Mouse (Mus musculus) brain, embryonic 14.5 days (tissue): ENCODE data around the gene Cryaa. TPM values are rescaled to one million over a fixed set of nuclear protein-coding genes. Genes with fewer than 3 reads are reported as not detected.

ENCODE experiments used
- DNase-seq: peaks from one replicate; pipeline ENCODE4 v3.0.0-alpha.2; 2011; ENCODE audit warnings: low read depth
- CTCF ChIP-seq: fragments of 200-500 bp; IDR thresholded peaks from 2 replicates; pipeline ENCODE4 v1.5.1; 2012; ENCODE audit warnings: inconsistent platforms, mild to moderate bottlenecking, moderate library complexity, borderline replicate concordance; ENCODE audit not compliant: insufficient read depth, insufficient read length; ENCODE audit errors: extremely low read depth
- POLR2A ChIP-seq: fragments of 200-500 bp; IDR thresholded peaks from 2 replicates; pipeline ENCODE4 v1.6.1; 2012; ENCODE audit warnings: mild to moderate bottlenecking, inconsistent platforms, borderline replicate concordance; ENCODE audit not compliant: poor library complexity, insufficient read depth, insufficient read length, severe bottlenecking; ENCODE audit errors: extremely low read depth
- polyA plus RNA-seq: library from polyadenylated mRNA; depleted of rRNA; stranded (reverse); fragments of >200 nt; gene quantifications from 2 replicates; pipeline ENCODE4 v1.2.3, GENCODE M21; 2012; rRNA removed

The Cryaa gene
- 0.06 and 0.12 TPM in 2 replicates for polyA plus RNA-seq

DNA sequence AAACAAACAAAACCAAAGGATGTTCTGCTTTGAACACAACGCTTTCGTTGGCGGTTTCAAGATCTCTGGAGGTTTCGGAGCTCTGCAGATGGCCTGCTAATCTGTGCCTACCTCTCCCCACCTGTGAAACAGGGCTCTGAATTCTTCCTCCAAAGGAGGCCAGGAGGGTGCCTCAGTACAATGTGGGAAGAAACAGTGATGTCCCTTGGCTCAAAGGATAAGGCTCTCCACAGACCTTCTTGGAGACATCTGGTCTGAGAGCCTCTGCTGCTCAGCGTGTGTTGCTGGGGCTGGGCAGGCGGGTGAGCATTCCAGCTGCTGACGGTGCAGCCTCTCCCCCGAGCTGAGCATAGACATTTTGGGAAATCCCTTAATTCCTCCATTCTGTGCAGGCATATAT, at the start of gene Cryaa:
TSS of gene Cryaa (plus strand) at position 301 of the 400 bp plus-strand sequence.
- no peak for DNase-seq
- TF ChIP-seq POLR2A = no peak
- no peak for TF ChIP-seq CTCF

DNA sequence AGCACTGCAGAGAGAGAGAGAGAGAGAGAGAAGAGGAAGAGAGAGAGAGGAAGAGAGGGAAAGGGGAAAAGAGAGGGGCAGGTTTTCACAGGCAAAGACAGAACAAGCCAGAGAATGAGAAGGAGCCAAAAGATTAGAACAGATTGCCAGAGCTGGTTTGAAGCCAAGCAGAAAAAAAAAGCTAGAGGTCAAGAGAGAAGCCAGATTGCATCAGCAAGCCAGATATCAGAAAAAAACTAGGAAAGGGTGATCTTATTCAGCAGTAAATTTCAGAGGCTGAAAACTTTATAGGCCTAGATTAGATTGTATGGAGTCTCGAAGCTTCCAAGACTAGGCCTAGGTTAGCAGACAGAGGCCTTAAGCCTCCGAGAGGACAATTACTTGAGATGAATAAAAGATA, 49.6 kb upstream of the Cryaa start:
- TF ChIP-seq POLR2A (no peak), CTCF (no peak)
- no peak for DNase-seq

DNA sequence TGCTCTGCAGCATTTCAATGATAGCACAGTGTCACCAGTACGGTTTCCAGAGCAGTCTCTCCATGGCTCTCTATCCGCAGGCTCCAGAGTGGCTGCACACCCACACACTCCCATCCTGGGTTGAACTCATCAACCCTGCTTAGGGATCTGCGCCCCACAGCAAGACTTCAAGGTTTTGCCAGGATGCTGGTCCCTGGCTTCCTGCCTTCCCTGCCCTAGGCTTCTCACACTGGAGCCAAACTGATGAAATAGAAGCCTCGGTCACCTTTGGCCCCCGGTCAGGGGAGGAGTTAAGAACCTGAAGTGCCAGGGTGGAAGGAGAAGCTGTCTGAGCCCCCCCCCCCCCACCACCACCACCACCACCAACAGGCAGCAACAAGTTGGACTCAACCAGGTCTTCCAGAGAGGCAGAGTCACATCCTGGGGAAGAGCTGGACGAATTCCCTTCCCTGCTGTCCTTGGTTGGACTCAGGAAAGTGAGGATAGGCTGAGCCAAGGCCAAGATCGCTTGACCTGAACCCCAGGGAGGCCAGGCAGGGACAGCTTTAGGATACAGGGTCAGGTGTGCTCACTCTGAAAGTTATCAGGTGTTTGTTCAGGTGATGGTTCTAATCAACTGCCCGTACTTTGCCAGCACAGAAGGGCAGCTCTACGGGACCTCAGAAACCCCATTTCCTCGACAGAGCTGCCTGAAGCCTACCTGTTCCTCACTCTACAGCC, 46.4 kb upstream of the Cryaa start:
- no peak for TF ChIP-seq POLR2A
- no peak for TF ChIP-seq CTCF
- DNase-seq = no peak

DNA sequence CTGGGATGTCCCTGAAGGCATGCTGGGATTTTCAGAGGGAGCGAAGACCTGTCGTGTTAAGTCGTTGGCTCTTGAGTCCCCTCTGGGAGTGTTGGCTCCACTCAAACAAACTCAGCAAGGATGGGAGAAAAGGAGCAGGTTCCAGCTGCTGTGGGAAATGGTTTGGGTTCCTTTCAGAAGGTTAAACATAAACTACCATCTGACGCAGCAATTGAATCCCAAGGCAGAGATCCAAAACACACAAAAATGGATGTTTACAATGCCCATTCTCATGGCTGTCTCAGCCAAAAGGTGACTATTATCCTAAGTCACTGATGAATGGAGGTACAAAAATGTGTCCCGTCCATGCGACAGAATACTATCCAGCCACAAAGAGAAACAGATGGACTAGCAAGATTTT, 44.6 kb upstream of the Cryaa start:
- TF ChIP-seq CTCF = no peak
- TF ChIP-seq POLR2A = no peak
- no peak for DNase-seq

DNA sequence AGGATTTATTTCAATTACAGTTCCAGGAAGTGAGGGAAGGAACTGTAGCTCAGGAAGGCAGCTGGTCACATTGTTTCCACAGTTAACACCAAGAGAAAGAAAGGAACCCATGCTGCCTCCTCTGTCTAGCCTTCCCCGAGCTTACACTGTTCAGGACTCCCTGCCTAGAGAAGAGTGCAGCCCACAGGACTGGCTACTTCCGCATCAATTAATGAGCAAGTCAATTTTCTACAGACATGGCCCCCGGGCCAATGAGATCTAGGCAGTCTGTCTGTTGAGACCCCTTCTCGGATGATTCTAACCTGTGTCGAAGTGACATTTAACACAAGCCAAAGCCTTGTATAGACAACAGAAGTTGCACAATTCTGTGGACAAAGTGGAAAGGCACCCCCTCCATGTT, 42.7 kb upstream of the Cryaa start:
- no peak for DNase-seq
- TF ChIP-seq POLR2A = no peak
- TF ChIP-seq CTCF = no peak

DNA sequence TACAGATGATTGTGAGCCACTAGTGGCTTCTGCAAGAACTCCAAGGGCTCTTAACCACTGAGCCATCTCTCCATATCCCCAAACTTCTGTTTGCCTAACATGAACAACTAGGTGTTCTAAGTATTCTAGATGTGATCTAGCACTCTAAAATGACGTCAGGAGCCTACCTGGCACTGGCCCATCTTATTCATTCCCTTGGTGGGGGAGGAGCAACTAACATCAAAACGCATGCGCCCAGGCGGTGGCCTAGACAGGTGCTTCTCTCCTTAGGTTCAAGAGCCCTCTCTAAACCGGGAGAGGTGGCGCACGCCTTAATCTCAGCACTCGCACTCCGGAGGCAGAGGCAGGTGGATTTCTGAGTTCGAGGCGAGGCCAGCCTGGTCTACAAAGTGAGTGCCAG, 41.8 kb upstream of the Cryaa start:
- TF ChIP-seq POLR2A = no peak
- TF ChIP-seq CTCF = no peak
- no peak for DNase-seq

DNA sequence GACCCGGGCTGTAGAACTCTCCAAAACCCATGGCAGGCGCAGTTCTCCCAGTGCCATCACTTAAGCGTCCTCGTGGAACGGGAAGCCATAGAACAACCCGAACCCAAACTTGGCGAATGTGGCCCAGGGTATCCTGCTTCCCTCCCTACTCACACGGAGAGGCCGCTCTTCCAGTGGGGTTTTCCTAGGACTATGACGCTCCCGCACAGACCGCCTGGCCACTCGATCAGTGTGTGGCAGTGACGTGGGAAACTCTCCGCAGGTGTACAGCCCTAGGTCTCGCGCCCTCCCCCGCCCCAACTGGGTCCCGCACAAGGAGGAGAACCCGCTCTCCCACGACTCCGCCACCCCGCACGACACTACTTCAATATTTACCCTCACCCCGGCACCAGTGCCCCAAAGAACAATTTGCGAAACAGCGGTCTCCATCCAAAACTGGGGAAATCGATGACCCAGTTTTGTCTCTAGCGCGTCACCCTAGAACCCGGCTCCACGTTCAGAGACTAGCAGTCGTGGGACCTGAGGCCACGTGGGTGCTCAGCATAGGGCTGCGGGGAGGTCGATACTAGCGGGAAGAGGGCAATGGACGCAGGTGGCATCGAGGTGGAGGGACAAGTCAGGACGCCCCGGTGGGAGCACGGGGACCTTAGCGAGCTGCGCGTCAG, 41.2 kb upstream of the Cryaa start:
- DNase-seq = no peak
- TF ChIP-seq POLR2A = no peak

DNA sequence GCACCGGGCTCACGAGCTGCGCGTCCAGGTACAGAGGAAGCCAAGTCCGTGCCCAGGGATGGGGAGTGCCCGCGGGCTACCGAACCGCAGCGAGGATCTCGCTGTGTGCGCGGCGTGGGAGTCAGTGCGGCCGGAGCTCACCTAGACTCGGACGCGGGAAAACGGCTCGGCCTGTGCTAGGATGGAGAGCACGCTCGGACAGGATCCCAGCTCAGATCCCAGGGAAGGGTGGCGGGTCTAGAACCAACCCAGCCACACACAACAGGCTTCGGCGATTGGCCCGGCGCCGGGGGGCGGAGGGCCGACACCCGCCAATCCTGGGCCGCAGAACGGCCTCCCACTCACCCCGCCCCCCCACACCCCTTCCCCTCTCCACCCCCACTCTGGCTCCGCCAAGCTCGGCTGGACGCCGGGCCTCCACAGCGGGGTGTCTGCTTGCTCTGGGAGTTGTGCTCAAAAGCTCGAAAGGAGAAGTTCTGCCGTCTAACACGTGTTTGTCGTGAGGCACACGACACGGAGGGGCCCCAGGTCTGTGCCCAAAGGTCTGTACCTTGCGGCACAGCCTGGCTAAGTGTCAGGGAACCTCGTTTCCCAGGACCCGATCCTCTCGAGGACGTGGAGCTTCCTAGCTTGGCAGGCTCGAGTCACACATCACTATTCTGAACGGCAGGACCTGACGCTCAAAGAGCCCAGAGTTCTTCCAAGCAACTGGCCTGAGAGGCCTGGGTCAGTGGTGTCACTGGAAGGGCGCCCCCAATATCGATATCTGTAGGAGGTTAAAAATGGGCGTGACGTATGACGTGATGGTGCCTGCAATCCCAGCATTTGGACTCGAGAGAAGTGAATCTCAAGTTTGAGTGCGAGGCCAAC, 40.4 kb upstream of the Cryaa start, which contains the start of gene Cbs:
TSS of gene Cbs (minus strand) at position 297 of the 870 bp plus-strand sequence.
- TF ChIP-seq CTCF = no peak
- no peak for TF ChIP-seq POLR2A
- DNase-seq = peak; percentile 82

DNA sequence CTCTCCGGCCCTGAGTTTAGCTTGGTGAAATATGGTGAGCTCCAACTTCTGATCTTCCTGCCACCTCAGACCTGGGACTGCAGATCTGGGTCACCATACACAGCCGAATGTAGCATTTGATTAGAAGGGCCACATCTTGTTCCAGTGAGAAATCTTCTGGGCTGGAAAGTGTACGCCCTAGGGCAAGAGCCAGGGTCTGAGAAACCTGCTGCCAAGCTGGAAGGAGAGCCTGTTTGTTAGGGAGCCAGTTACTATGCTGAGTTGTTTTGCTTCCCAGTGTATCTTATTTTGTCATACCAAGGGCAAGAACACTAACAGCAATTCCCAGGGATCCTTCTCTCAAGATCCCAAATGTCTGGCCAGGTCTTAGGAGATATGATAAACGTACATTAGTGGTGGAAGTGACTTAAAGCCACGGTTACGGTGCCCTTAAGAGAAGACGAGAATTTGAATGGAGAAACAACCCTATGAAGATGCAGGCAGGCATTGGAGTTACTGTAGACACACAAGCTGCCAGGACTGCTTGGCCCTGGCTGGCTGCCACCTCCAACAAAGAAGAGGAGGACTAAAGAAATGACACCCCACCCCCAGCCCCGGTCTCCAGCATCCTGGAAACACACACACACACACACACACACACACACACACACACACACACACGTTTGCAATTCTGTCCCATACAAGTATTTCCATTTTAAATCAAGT, 39.6 kb upstream of the Cryaa start:
- peak; percentile 94 for DNase-seq
- TF ChIP-seq CTCF (no peak), POLR2A (no peak)

DNA sequence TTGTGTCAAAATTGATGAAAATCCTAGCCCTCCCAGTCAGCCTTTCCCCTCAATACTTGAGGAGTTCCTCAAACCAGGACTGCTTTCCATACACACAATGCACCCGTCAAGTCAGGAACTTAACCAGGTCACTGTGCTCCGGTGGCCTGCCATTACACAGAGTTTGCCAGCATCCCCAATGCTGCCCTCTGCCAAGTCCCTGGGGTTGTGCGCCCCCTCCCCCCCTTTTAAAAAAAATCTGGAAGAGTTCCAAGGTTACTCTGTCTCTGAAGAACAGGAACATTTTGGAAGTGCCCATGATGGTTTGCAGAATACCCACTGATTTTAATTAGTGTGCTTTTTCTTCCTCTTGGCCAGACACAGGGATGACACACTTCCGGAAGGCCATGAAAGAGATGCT, 38.0 kb upstream of the Cryaa start:
- peak; percentile 76 for DNase-seq
- TF ChIP-seq POLR2A (no peak), CTCF (no peak)

DNA sequence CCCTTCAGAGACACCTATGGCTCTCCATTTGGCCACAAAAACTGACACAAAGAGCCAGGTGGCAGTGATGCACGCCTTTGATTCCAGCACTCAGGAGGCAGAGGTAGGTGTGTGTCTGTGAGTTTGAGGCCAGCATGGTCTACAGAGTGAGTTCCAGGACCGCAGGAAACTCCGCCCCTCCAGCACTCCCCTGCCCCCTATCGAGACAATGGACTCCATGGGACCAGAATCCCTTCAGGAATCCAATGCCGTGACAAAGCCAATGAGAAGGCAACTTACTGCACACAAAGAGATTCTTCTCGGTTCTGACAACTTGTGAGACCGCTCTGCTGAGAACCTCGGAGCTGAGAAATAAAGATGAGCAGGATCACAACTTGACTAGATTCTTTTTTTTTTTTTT, 35.3 kb upstream of the Cryaa start:
- no peak for DNase-seq
- TF ChIP-seq CTCF = no peak
- no peak for TF ChIP-seq POLR2A

DNA sequence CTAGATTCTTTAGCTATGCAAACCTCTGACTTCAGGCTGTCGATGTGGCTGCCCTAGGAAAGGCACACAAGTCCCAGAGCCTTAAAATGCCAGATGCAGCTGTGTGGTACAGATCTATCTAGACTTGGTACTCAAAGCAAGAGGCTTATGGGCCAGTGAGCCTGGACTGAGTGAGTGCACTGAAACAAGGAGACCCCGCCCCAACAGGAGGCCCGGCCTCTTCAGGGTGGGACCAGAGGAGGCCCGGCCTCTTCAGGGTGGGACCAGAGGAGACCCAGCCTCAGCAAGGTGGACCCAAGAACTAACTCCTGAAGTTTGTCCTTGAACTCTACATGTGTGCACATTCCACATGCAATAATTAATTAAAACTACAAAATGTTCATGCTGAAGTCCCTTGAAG, 34.7 kb upstream of the Cryaa start:
- no peak for DNase-seq
- no peak for TF ChIP-seq CTCF
- TF ChIP-seq POLR2A = no peak
